Mouse (Mus musculus) limb, embryonic 13.5 days (tissue): ENCODE measurements around the gene Cox8a. TPM values are rescaled to one million over a fixed set of nuclear protein-coding genes. Genes with fewer than 3 reads are reported as not detected.

ENCODE experiments used
- ATAC-seq: fragments of 200-750 bp; cut with Nextera tagmentation; 2 replicates; pipeline ENCODE4 v1.8.0; 2017; ENCODE audit warnings: low read depth, moderate number of reproducible peaks, moderate TSS enrichment; ENCODE audit not compliant: low FRiP score
- H3K27ac ChIP-seq: fragments of 300-500 bp; sonication (generic); 2 replicates; pipeline ENCODE4 v1.5.1; 2015; ENCODE audit warnings: inconsistent platforms, mild to moderate bottlenecking, moderate library complexity
- H3K27me3 ChIP-seq: fragments of 300-500 bp; sonication (generic); 2 replicates; pipeline ENCODE4 v1.6.1; 2015; ENCODE audit warnings: mild to moderate bottlenecking, inconsistent platforms
- H3K36me3 ChIP-seq: fragments of 300-500 bp; sonication (generic); 2 replicates; pipeline ENCODE4 v1.6.1; 2015; ENCODE audit warnings: inconsistent platforms, mild to moderate bottlenecking, moderate library complexity
- H3K4me1 ChIP-seq: fragments of 300-500 bp; sonication (generic); 2 replicates; pipeline ENCODE4 v1.6.1; 2015; ENCODE audit warnings: inconsistent platforms
- H3K4me2 ChIP-seq: fragments of 300-500 bp; sonication (generic); replicated peaks from 2 replicates; pipeline ENCODE4 v1.6.1; 2015; ENCODE audit warnings: inconsistent platforms, mild to moderate bottlenecking, moderate library complexity
- H3K4me3 ChIP-seq: fragments of 300-500 bp; sonication (generic); 2 replicates; pipeline ENCODE4 v1.5.1; 2015; ENCODE audit warnings: moderate library complexity, mild to moderate bottlenecking, inconsistent platforms
- H3K9ac ChIP-seq: fragments of 300-500 bp; sonication (generic); 2 replicates; pipeline ENCODE4 v1.6.1; 2015; ENCODE audit warnings: mild to moderate bottlenecking, inconsistent platforms
- H3K9me3 ChIP-seq: fragments of 300-500 bp; sonication (generic); 2 replicates; pipeline ENCODE4 v1.6.1; 2016; ENCODE audit warnings: inconsistent platforms
- WGBS: fragments of 180-500 bp; shearing (Covaris S2); methylation state at CpG from one replicate; pipeline ENCODE4 v1.1.7; 2015; 5-methylcytosine and 5-hydroxymethylcytosine counted together
- polyA plus RNA-seq: library from polyadenylated mRNA; unstranded; fragments of >200 nt; fragmentation: Nextera tagmentation; extraction: Ambion mirVana; gene quantifications from 2 replicates; pipeline ENCODE4 v1.2.1, GENCODE M21; 2015

The Cox8a gene
- polyA plus RNA-seq, 1 experiment from 2014 or later: 734 TPM

DNA sequence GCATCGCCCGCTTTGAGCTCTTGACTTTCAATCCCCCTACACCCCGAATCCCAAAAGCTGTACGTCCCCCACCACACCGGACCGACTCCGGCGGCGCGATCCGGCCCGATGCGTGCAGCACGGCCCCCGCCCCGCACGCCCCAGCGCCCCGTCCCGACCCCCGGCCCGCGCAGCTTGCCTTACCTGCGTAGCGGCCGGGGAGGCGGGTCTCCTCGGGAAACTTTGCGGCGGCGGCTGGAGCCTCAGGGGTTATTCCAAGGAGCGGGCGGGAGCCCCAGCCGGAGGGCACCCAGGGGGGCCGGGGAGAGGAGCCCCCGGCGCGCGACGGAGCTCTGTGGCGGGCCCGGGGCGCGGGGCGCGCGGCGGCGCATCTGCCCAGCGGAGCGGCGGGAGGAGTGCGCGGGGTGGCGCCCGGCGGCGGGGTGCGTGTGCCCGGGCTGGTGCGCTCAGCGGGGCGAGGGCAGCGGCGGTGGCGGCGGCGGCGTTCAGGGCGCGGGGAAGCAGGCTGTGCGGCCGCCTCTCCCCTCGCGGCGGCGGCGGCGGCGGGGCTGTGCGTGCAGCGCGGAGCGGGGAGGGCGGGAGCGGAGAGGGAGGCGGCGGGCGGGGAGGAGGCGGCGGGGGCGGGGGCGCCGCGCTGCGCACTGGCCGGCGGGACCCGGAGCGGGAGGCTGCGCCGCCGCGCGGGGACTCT, 51.8 kb downstream of the Cox8a start:
- Histone ChIP-seq H3K4me3 (peak overlapping the region; percentile 81), H3K9ac (peak overlapping the region; percentile 84), H3K27ac (no peak overlapping the region), H3K4me2 (peak overlapping the region; percentile 98), H3K4me1 (peaks cover 37% of the 10 kb centered on the region), H3K27me3 (peaks cover 79% of the 10 kb centered on the region), H3K9me3 (no peaks in the 10 kb centered on the region), H3K36me3 (no peaks in the 10 kb centered on the region)
- ATAC-seq: peak; percentile 12; the same call in 1 of the 2 replicates
- under 1% methylated on average over 43 of the region's 105 CpGs for WGBS

Other genes with a start within 250 kb of the Cox8a start
- 151 and 168 TPM in 2 replicates for gene Ppp1r14b, start 242.6 kb downstream of the Cox8a start, polyA plus RNA-seq
- gene Plcb3, start 241.1 kb downstream of the Cox8a start, polyA plus RNA-seq: 36.8 and 40.0 TPM in 2 replicates
- 84.5 and 89.3 TPM in 2 replicates for gene Fkbp2, start 237.1 kb downstream of the Cox8a start, polyA plus RNA-seq
- gene Vegfb, start 230.0 kb downstream of the Cox8a start, polyA plus RNA-seq: 53.6 and 59.6 TPM in 2 replicates
- gene Dnajc4, start 225.0 kb downstream of the Cox8a start, polyA plus RNA-seq: 22.2 and 25.9 TPM in 2 replicates
- 24.0 and 25.8 TPM in 2 replicates for gene Nudt22, start 221.5 kb downstream of the Cox8a start, polyA plus RNA-seq
- 11.9 and 13.6 TPM in 2 replicates for gene Trpt1, start 221.5 kb downstream of the Cox8a start, polyA plus RNA-seq
- gene Fermt3, start 198.1 kb downstream of the Cox8a start, polyA plus RNA-seq: 7.6 and 8.4 TPM in 2 replicates
- gene Stip1, start 177.6 kb downstream of the Cox8a start, polyA plus RNA-seq: 241 and 278 TPM in 2 replicates
- gene Macrod1, start 160.8 kb downstream of the Cox8a start, polyA plus RNA-seq: 12.3 and 13.3 TPM in 2 replicates
- gene Flrt1, start 111.9 kb downstream of the Cox8a start, polyA plus RNA-seq: 7.7 and 8.1 TPM in 2 replicates
- 226 and 229 TPM in 2 replicates for gene Otub1, start 11.3 kb downstream of the Cox8a start, polyA plus RNA-seq
- gene Naa40, start 23.6 kb upstream of the Cox8a start, polyA plus RNA-seq: 58.0 and 60.1 TPM in 2 replicates
- 24.9 and 25.0 TPM in 2 replicates for gene Rcor2, start 49.7 kb upstream of the Cox8a start, polyA plus RNA-seq
- 38.2 and 44.3 TPM in 2 replicates for gene Mark2, start 124.2 kb upstream of the Cox8a start, polyA plus RNA-seq
- 35.3 and 43.2 TPM in 2 replicates for gene Spindoc, start 165.4 kb upstream of the Cox8a start, polyA plus RNA-seq
- gene 2700081O15Rik, start 200.0 kb upstream of the Cox8a start, polyA plus RNA-seq: 10.0 and 10.5 TPM in 2 replicates